Mouse (Mus musculus) testis, adult 2 months (tissue): ENCODE results near the gene Plekhb1. TPM values are rescaled to one million over a fixed set of nuclear protein-coding genes. Genes with fewer than 3 reads are reported as not detected.

Experiments used
- H3K27ac ChIP-seq: fragments of 200-500 bp; 2 replicates; pipeline ENCODE4 v1.5.1; 2012; ENCODE audit warnings: low read depth, low read length; ENCODE audit not compliant: control insufficient read depth, insufficient read depth
- H3K27me3 ChIP-seq: fragments of 200-500 bp; 2 replicates; pipeline ENCODE4 v1.6.1; 2012; ENCODE audit warnings: mild to moderate bottlenecking, low read length, moderate library complexity; ENCODE audit not compliant: control insufficient read depth, insufficient read depth
- H3K36me3 ChIP-seq: fragments of 200-500 bp; 2 replicates; pipeline ENCODE4 v1.6.1; 2012; ENCODE audit warnings: mild to moderate bottlenecking, low read length; ENCODE audit not compliant: control insufficient read depth, insufficient read depth
- H3K4me1 ChIP-seq: fragments of 200-500 bp; 2 replicates; pipeline ENCODE4 v1.6.1; 2012; ENCODE audit warnings: low read length; ENCODE audit not compliant: control insufficient read depth, insufficient read depth
- H3K4me3 ChIP-seq: fragments of 200-500 bp; 2 replicates; pipeline ENCODE4 v1.5.1; 2012; ENCODE audit warnings: low read depth, mild to moderate bottlenecking, low read length, moderate library complexity, mixed read lengths; ENCODE audit not compliant: control insufficient read depth
- CTCF ChIP-seq: fragments of 200-500 bp; IDR thresholded peaks from 2 replicates; pipeline ENCODE4 v1.5.1; 2012; ENCODE audit warnings: low read depth, mild to moderate bottlenecking, inconsistent platforms, low read length, moderate library complexity; ENCODE audit not compliant: control insufficient read depth, insufficient read depth, insufficient replicate concordance
- POLR2A ChIP-seq: fragments of 200-500 bp; IDR thresholded peaks from 2 replicates; pipeline ENCODE4 v1.6.1; 2012; ENCODE audit warnings: low read depth, mild to moderate bottlenecking, inconsistent platforms, low read length, moderate library complexity; ENCODE audit not compliant: control insufficient read depth
- polyA plus RNA-seq: library from polyadenylated mRNA; depleted of rRNA; stranded (reverse); fragments of >200 nt; gene quantifications from 2 replicates; pipeline ENCODE4 v1.2.3, GENCODE M21; 2012; rRNA removed

Gene Plekhb1
- polyA plus RNA-seq, 1 experiment = 4.1 TPM

DNA sequence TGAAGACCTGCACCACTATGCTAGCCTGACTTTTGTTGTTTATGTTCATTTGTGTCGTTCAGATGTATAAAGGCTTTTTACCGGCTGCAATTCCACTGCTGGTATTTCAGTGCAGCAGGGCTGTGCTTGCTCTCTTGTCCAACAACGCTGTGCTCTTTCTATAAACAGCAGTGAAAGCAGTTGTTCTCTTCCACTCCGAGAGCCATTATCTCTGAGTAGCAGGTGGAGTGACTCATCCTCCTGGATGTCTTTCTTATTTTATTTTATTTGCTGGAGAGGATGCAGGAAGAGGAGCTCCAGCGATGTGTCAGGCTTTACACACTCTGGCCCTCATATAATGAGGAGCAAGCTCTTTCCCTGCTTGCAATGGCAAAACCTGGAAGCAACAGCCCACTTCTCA lies 62.0 kb downstream of the Plekhb1 start:
- TF ChIP-seq POLR2A (no peak), CTCF (no peak)
- no peaks in the 10 kb centered on the region for H3K4me1 ChIP-seq

DNA sequence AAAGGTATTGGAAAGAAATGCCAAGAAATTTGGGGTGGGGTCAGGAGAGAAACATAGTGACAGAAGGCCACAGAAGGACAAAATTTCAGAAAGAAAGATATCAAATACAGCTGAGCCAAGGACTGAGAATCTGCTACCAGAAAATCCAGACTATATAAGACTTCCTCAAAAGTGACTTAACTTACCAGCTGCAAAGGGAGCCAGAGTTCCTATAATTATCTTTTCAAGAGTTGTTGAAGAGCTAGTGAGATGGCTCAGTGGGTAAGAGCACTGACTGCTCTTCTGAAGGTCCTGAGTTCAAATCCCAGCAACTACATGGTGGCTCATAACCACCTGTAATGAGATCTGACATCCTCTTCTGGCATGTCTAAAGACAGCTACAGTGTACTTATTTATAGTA lies 68.9 kb downstream of the Plekhb1 start:
- H3K4me3 ChIP-seq = no peak overlapping the region
- TF ChIP-seq CTCF (no peak), POLR2A (no peak)
- no peak overlapping the region for H3K27ac ChIP-seq
- no peaks in the 10 kb centered on the region for H3K36me3 ChIP-seq
- H3K27me3 ChIP-seq = no peaks in the 10 kb centered on the region
- peaks cover 7% of the 10 kb centered on the region for H3K4me1 ChIP-seq

More for the DNA sequence above, 62.0 kb downstream of the Plekhb1 start:
- H3K36me3 ChIP-seq = no peaks in the 10 kb centered on the region
- H3K4me3 ChIP-seq = no peak overlapping the region
- H3K27ac ChIP-seq = no peak overlapping the region
- no peaks in the 10 kb centered on the region for H3K27me3 ChIP-seq

Other genes with a start within 250 kb of the Plekhb1 start
- 0.73 and 1.2 TPM in 2 replicates for gene Ucp3, start 189.4 kb downstream of the Plekhb1 start, polyA plus RNA-seq
- gene Ucp2, start 169.1 kb downstream of the Plekhb1 start, polyA plus RNA-seq = 42.2 and 53.2 TPM in 2 replicates
- 528 and 538 TPM in 2 replicates for gene Dnajb13, start 147.5 kb downstream of the Plekhb1 start, polyA plus RNA-seq
- 29.5 and 29.6 TPM in 2 replicates for gene Coa4, start 125.3 kb downstream of the Plekhb1 start, polyA plus RNA-seq
- 17.1 and 17.2 TPM in 2 replicates for gene Rab6a, start 55.0 kb downstream of the Plekhb1 start, polyA plus RNA-seq
- 19.2 and 20.6 TPM in 2 replicates for gene Mrpl48, start 54.1 kb downstream of the Plekhb1 start, polyA plus RNA-seq
- 26.4 and 27.0 TPM in 2 replicates for gene Fam168a, start 44.2 kb upstream of the Plekhb1 start, polyA plus RNA-seq
- gene Relt, start 201.0 kb upstream of the Plekhb1 start, polyA plus RNA-seq = 3.1 and 4.8 TPM in 2 replicates